Mouse (Mus musculus): ENCODE measurements around the gene Gon7.

DNA sequence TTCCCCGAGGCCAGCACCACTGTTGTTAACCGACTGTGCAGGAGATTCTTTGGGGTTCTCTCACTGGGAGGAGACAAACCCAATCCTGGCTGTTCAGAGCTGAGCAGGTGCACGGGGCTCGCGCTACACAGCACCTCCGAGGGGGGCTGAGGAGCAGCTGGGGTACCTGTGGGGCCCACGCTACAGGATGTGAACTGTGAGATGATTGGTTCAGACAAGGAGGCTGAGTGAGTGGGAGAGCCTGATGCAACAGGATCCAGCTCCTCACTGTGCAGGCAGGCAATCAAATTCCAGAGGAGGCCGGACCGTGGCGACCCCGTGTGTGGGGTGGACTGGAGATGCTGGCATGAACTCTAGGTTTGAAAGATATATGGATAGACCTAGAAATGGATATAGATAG, 35.2 kb downstream of the Gon7 start:
- TF ChIP-seq CTCF (IDR thresholded peaks at IDR 0.05; ENCODE audit: low read depth) (no peak), EP300 (IDR thresholded peaks at IDR 0.05; ENCODE audit: low read depth) (no peak)
